28 mouse cellular contexts compared by ENCODE assay signal in genomic region chr9:72623605-72624004, GRCm38 (mm10). TPM values are rescaled to one million over a fixed set of nuclear protein-coding genes. Genes with fewer than 3 reads are reported as not detected.
DNase-seq lines count a peak whose midpoint lies in the region; ATAC-seq and TF ChIP-seq lines count a peak whose summit lies in the region.
"Had no signal": no experiment of that assay in that cellular context is flagged by ENCODE, and none has a peak within 500 bp of the region (broad histone marks: within the 10 kb centered on the region; RNA-seq: fewer than 3 reads in every experiment).

No protein-coding gene starts in this region.

- H3K4me1 ChIP-seq in liver, postnatal 0 days (ENCODE audit: insufficient read depth) = peaks cover 10% of the 10 kb centered on the region; the same call in 1 of the 2 replicates
- H3K4me1 ChIP-seq in midbrain, embryonic 16.5 days (ENCODE audit: control insufficient read depth, insufficient read depth, low read length) = peaks cover 6% of the 10 kb centered on the region

- no peaks in the 10 kb centered on the region for H3K9me3 ChIP-seq in liver, postnatal 0 days (ENCODE audit: low read length)
- no peaks in the 10 kb centered on the region for H3K9me3 ChIP-seq in midbrain, embryonic 16.5 days (replicated peaks; ENCODE audit: control insufficient read depth, low read length, poor library complexity, severe bottlenecking)
- H3K9me3 ChIP-seq: embryonic facial prominence, embryonic 13.5 days; embryonic facial prominence, embryonic 15.5 days; forebrain, embryonic 10.5 days; forebrain, embryonic 12.5 days; G1E had no signal

- no peaks in the 10 kb centered on the region for H3K27me3 ChIP-seq in liver, postnatal 0 days (ENCODE audit: insufficient read depth, low read length)
- H3K27me3 ChIP-seq in midbrain, embryonic 16.5 days (ENCODE audit: control insufficient read depth, insufficient read depth, low read depth, low read length) = no peaks in the 10 kb centered on the region
- H3K27me3 ChIP-seq: CH12.LX; embryonic facial prominence, embryonic 13.5 days; embryonic facial prominence, embryonic 15.5 days; forebrain, embryonic 12.5 days; Patski had no signal

- H3K36me3 ChIP-seq in liver, postnatal 0 days (replicated peaks; ENCODE audit: insufficient read depth, low read length) = 0 out of 2 replicates have a peak, but pooled peaks cover 5% of the 10 kb centered on the region
- H3K36me3 ChIP-seq in midbrain, embryonic 16.5 days (ENCODE audit: control insufficient read depth, insufficient read depth, low read length) = peaks cover 8% of the 10 kb centered on the region

- H3K4me2 ChIP-seq in liver, postnatal 0 days (ENCODE audit: low read depth, low read length) = no peak overlapping the region
- H3K4me2 ChIP-seq in midbrain, embryonic 16.5 days (ENCODE audit: low read length) = no peak overlapping the region
- H3K4me2 ChIP-seq: embryonic facial prominence, embryonic 13.5 days; embryonic facial prominence, embryonic 15.5 days; forebrain, embryonic 12.5 days had no signal

- TF ChIP-seq CTCF in liver, postnatal 0 days (IDR thresholded peaks at IDR 0.05; ENCODE audit: low read depth) = no peak

- H3K4me3 ChIP-seq in liver, postnatal 0 days (ENCODE audit: low read depth, low read length) = no peak overlapping the region
- no peak overlapping the region for H3K4me3 ChIP-seq in midbrain, embryonic 16.5 days (ENCODE audit: low read depth, low read length)
- H3K4me3 ChIP-seq: embryonic facial prominence, embryonic 13.5 days; embryonic facial prominence, embryonic 15.5 days; erythroblast, embryonic 14.5 days; forebrain, embryonic 10.5 days; forebrain, embryonic 12.5 days had no signal

- H3K27ac ChIP-seq in liver, postnatal 0 days (ENCODE audit: low read depth) = 0 out of 2 replicates have a peak overlapping the region, but pooled peaks have one; percentile 0
- H3K27ac ChIP-seq in midbrain, embryonic 16.5 days (ENCODE audit: low read length) = no peak overlapping the region
- H3K27ac ChIP-seq: embryonic facial prominence, embryonic 13.5 days; embryonic facial prominence, embryonic 15.5 days; forebrain, embryonic 10.5 days; forebrain, embryonic 12.5 days had no signal

- no peak for TF ChIP-seq EP300 in liver, postnatal 0 days (IDR thresholded peaks at IDR 0.05; ENCODE audit: low read depth)

- DNase-seq in liver, postnatal 0 days = no peak
- DNase-seq in liver = no peak
- no peak for DNase-seq in adrenal gland, postnatal 10 days
- DNase-seq: adrenal gland, adult 8-10 months; adrenal gland, postnatal 25 days; B cell, adult 2 months; cerebellum, adult 11 months; cerebellum, adult 18-20 months; cerebellum, adult 8-10 months; cerebellum, adult 9-11 months; cerebellum, postnatal 14 days; cerebellum, postnatal 36 days; embryo, embryonic 11 days had no signal

- WGBS in liver, postnatal 0 days (ENCODE audit: insufficient replicate concordance) = 47% methylated on average over 1 of the region's 1 CpGs
- WGBS in midbrain, embryonic 16.5 days = 89% methylated on average over 1 of the region's 1 CpGs

- no peak overlapping the region for H3K9ac ChIP-seq in liver, postnatal 0 days (replicated peaks)
- no peak overlapping the region for H3K9ac ChIP-seq in midbrain, embryonic 16.5 days (ENCODE audit: low read depth, low read length)
- H3K9ac ChIP-seq: embryonic facial prominence, embryonic 13.5 days; embryonic facial prominence, embryonic 15.5 days; forebrain, embryonic 12.5 days had no signal

- no peak for ATAC-seq in liver, postnatal 0 days
- ATAC-seq in granulocyte monocyte progenitor cell, adult 5-6 weeks (replicated peaks; ENCODE audit: poor library complexity, severe bottlenecking) = peak; percentile 94
- peak; percentile 85 for ATAC-seq in megakaryocyte progenitor cell, adult 5-6 weeks (replicated peaks; ENCODE audit: poor library complexity)
- no peak for ATAC-seq in midbrain, embryonic 16.5 days
- ATAC-seq: activated CD4-positive, CD25-positive, alpha-beta regulatory T cell, adult 4 months; CD4-positive, CD25-positive, alpha-beta regulatory T cell, adult 4 months; forebrain, embryonic 14.5 days; forebrain, embryonic 16.5 days; Patski had no signal

RNA-seq across cellular contexts. Expression of gene Nedd4, which starts 38.5 kb away (rescaled TPM):
- 56.7 and 70.3 TPM in 2 replicates for polyA plus RNA-seq in liver, postnatal 0 days (2015; fragmentation: Nextera tagmentation; extraction: Ambion mirVana)
- total RNA-seq in granulocyte monocyte progenitor cell, adult 5-6 weeks (2014; fragmentation: Nextera tagmentation) = 118 and 129 TPM in 2 replicates
- 154 and 167 TPM in 2 replicates for total RNA-seq in granulocyte monocyte progenitor cell, adult 5-6 weeks (2017)
- 137 and 168 TPM in 2 replicates for total RNA-seq in megakaryocyte progenitor cell, adult 5-6 weeks (2015)
- total RNA-seq in megakaryocyte progenitor cell, adult 5-6 weeks (2017) = 163 and 210 TPM in 2 replicates
- 100 to 1,000 TPM; 469 to 580 TPM for total RNA-seq in adrenal gland, postnatal 10 days (2021)
- polyA plus RNA-seq in midbrain, embryonic 16.5 days (2015; fragmentation: Nextera tagmentation; extraction: Ambion mirVana) = 393 and 436 TPM in 2 replicates

Comparison
In these comparisons a context has a peak if more than half of its experiments do, and no peak if none do; other contexts are left out.
1. ATAC-seq: peak in granulocyte monocyte progenitor cell, adult 5-6 weeks (single experiment) and megakaryocyte progenitor cell, adult 5-6 weeks (single experiment); none in liver, postnatal 0 days (single experiment) and midbrain, embryonic 16.5 days (single experiment).